Mouse (Mus musculus): Measurements from ENCODE around the gene Prr14l.

DNA sequence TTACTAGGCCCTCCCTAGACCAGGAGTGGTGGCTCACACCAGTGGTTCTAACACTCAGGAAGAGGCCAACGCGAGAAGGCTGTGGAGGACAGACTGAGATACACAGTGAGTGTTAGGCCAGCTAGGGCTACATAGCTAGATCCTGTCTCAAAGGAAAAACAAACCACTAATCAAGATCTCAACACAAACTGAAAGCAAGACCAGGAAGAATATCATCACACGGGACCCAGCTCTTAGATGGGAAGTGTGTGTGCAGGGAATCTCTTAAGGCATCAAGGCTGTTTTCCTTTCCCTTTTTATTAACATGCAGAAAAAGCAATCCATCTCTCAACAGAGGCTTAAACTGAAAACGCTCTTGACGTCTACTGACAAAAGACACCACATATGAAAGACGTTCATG lies 2.0 kb downstream of the Prr14l start:
- TF ChIP-seq CTCF (IDR thresholded peaks at IDR 0.05; ENCODE audit: insufficient read depth, low read depth, low read length) (no peak), POLR2A (IDR thresholded peaks at IDR 0.05; ENCODE audit: insufficient read depth, low read depth, low read length) (no peak)
